ENCODE assay signal across 17 mouse cellular contexts in genomic region chr6:22003959-22004543, GRCm38 (mm10). TPM values are rescaled to one million over a fixed set of nuclear protein-coding genes. Genes with fewer than 3 reads are reported as not detected.
DNase-seq lines count a peak whose midpoint lies in the region; ATAC-seq and TF ChIP-seq lines count a peak whose summit lies in the region.
"Had no signal": no experiment of that assay in that cellular context is flagged by ENCODE, and none has a peak within 500 bp of the region (broad histone marks: within the 10 kb centered on the region; RNA-seq: fewer than 3 reads in every experiment).

No protein-coding gene starts in this region.

- no peak overlapping the region for H3K9ac ChIP-seq in kidney, embryonic 15.5 days
- no peak overlapping the region for H3K9ac ChIP-seq in midbrain, embryonic 11.5 days (ENCODE audit: low read length)
- H3K9ac ChIP-seq in midbrain, embryonic 13.5 days (replicated peaks), result no peak overlapping the region
- no peak overlapping the region for H3K9ac ChIP-seq in intestine, postnatal 0 days (ENCODE audit: low read depth, low read length)
- H3K9ac ChIP-seq: embryonic facial prominence, embryonic 12.5 days; liver, embryonic 12.5 days had no signal

- H3K4me2 ChIP-seq in kidney, embryonic 15.5 days, result 0 out of 2 replicates have a peak overlapping the region, but pooled peaks have one; percentile 26
- H3K4me2 ChIP-seq in midbrain, embryonic 11.5 days, result no peak overlapping the region
- H3K4me2 ChIP-seq in midbrain, embryonic 13.5 days (replicated peaks), result no peak overlapping the region
- no peak overlapping the region for H3K4me2 ChIP-seq in intestine, postnatal 0 days (replicated peaks; ENCODE audit: low read depth)
- H3K4me2 ChIP-seq: liver, embryonic 12.5 days had no signal

- peaks cover 49% of the 10 kb centered on the region for H3K4me1 ChIP-seq in kidney, embryonic 15.5 days
- no peaks in the 10 kb centered on the region; the same call in 1 of the 2 replicates for H3K4me1 ChIP-seq in midbrain, embryonic 11.5 days (ENCODE audit: control insufficient read depth, insufficient read depth, low read length)
- H3K4me1 ChIP-seq in midbrain, embryonic 13.5 days (replicated peaks), result peaks cover 7% of the 10 kb centered on the region; the same call in 1 of the 2 replicates
- peaks cover 12% of the 10 kb centered on the region for H3K4me1 ChIP-seq in intestine, postnatal 0 days (replicated peaks; ENCODE audit: control insufficient read depth, insufficient read depth, low read length)

- no peak for ATAC-seq in kidney, embryonic 15.5 days (replicated peaks; ENCODE audit: low FRiP score)
- ATAC-seq in midbrain, embryonic 11.5 days (ENCODE audit: low FRiP score), result no peak
- ATAC-seq in midbrain, embryonic 13.5 days, result no peak
- no peak for ATAC-seq in intestine, postnatal 0 days
- ATAC-seq: forebrain, embryonic 16.5 days; hindbrain, postnatal 0 days; liver, embryonic 12.5 days had no signal

- H3K36me3 ChIP-seq in kidney, embryonic 15.5 days, result no peaks in the 10 kb centered on the region
- no peaks in the 10 kb centered on the region for H3K36me3 ChIP-seq in midbrain, embryonic 11.5 days (ENCODE audit: control insufficient read depth, insufficient read depth, low read length)
- H3K36me3 ChIP-seq in midbrain, embryonic 13.5 days, result no peaks in the 10 kb centered on the region
- H3K36me3 ChIP-seq in intestine, postnatal 0 days (ENCODE audit: control insufficient read depth, insufficient read depth), result no peaks in the 10 kb centered on the region
- H3K36me3 ChIP-seq: embryonic facial prominence, embryonic 12.5 days; hindbrain, embryonic 10.5 days; liver, embryonic 12.5 days had no signal

- no peak for DNase-seq in kidney, postnatal 14 days
- peak; percentile 83 for DNase-seq in midbrain, embryonic 11.5 days (ENCODE audit: low spot score, missing footprints)
- DNase-seq in natural killer cell, adult 2 months (ENCODE audit: low spot score in 2 of 2), result no peak
- no peak for DNase-seq in layer of hippocampus, adult 9-10 months (ENCODE audit: low spot score)
- DNase-seq: adrenal gland, adult 8-10 months; cerebellum, adult 9-11 months; left cerebral cortex, postnatal 4 days; thymus, postnatal 25 days had no signal

- 65% methylated on average over 10 of the region's 10 CpGs for WGBS in kidney, embryonic 15.5 days
- 78% methylated on average over 10 of the region's 10 CpGs for WGBS in midbrain, embryonic 11.5 days
- 86% methylated on average over 10 of the region's 10 CpGs for WGBS in midbrain, embryonic 13.5 days
- WGBS in intestine, postnatal 0 days, result 72% methylated on average over 10 of the region's 10 CpGs

- H3K9me3 ChIP-seq in kidney, embryonic 15.5 days (replicated peaks), result no peaks in the 10 kb centered on the region
- H3K9me3 ChIP-seq in midbrain, embryonic 11.5 days (ENCODE audit: control insufficient read depth, low read length), result no peaks in the 10 kb centered on the region
- no peaks in the 10 kb centered on the region for H3K9me3 ChIP-seq in midbrain, embryonic 13.5 days
- H3K9me3 ChIP-seq in intestine, postnatal 0 days (ENCODE audit: control insufficient read depth), result no peaks in the 10 kb centered on the region
- H3K9me3 ChIP-seq: embryonic facial prominence, embryonic 12.5 days; hindbrain, embryonic 10.5 days; liver, embryonic 12.5 days had no signal

- H3K27me3 ChIP-seq in kidney, embryonic 15.5 days, result no peaks in the 10 kb centered on the region
- H3K27me3 ChIP-seq in midbrain, embryonic 11.5 days (ENCODE audit: control insufficient read depth, insufficient read depth, low read length), result no peaks in the 10 kb centered on the region
- 0 out of 2 replicates have a peak, but pooled peaks cover 7% of the 10 kb centered on the region for H3K27me3 ChIP-seq in midbrain, embryonic 13.5 days
- no peaks in the 10 kb centered on the region for H3K27me3 ChIP-seq in intestine, postnatal 0 days (replicated peaks; ENCODE audit: control insufficient read depth, insufficient read depth, low read length)

- peak overlapping the region; percentile 93 for H3K27ac ChIP-seq in kidney, embryonic 15.5 days
- H3K27ac ChIP-seq in midbrain, embryonic 11.5 days (ENCODE audit: low read depth, low read length), result no peak overlapping the region
- H3K27ac ChIP-seq in midbrain, embryonic 13.5 days, result no peak overlapping the region
- 0 out of 2 replicates have a peak overlapping the region, but pooled peaks have one; percentile 22 for H3K27ac ChIP-seq in intestine, postnatal 0 days (ENCODE audit: low read depth, low read length)
- H3K27ac ChIP-seq: hindbrain, postnatal 0 days; left cerebral cortex, adult 2 months; liver, embryonic 12.5 days had no signal

- no peak overlapping the region for H3K4me3 ChIP-seq in kidney, embryonic 15.5 days (replicated peaks)
- no peak overlapping the region for H3K4me3 ChIP-seq in midbrain, embryonic 11.5 days (ENCODE audit: low read depth, low read length)
- no peak overlapping the region for H3K4me3 ChIP-seq in midbrain, embryonic 13.5 days (replicated peaks)
- no peak overlapping the region for H3K4me3 ChIP-seq in intestine, postnatal 0 days (ENCODE audit: low read depth, low read length)
- H3K4me3 ChIP-seq: embryonic facial prominence, embryonic 12.5 days; hindbrain, embryonic 10.5 days; left cerebral cortex, adult 2 months; liver, embryonic 12.5 days had no signal

- TF ChIP-seq CTCF in intestine, postnatal 0 days (IDR thresholded peaks at IDR 0.05; ENCODE audit: low read depth), result no peak

RNA-seq across cellular contexts. Expression of gene Cped1, which starts 18.3 kb away (rescaled TPM):
- polyA plus RNA-seq in kidney, embryonic 15.5 days (2015; fragmentation: Nextera tagmentation; extraction: Ambion mirVana), result 41.8 and 43.9 TPM in 2 replicates
- 9.6 and 12.9 TPM in 2 replicates for polyA plus RNA-seq in midbrain, embryonic 11.5 days (2014; fragmentation: Nextera tagmentation; extraction: Ambion mirVana)
- 2.8 and 3.2 TPM in 2 replicates for polyA plus RNA-seq in midbrain, embryonic 13.5 days (2015; fragmentation: Nextera tagmentation; extraction: Ambion mirVana)
- 11.0 and 11.2 TPM in 2 replicates for polyA plus RNA-seq in intestine, postnatal 0 days (2015; fragmentation: Nextera tagmentation; extraction: Ambion mirVana)

RNA-seq across cellular contexts. Expression of gene Ing3, which starts 54.7 kb away (rescaled TPM):
- polyA plus RNA-seq in kidney, embryonic 15.5 days (2015; fragmentation: Nextera tagmentation; extraction: Ambion mirVana), result 64.5 and 72.0 TPM in 2 replicates
- 44.6 and 45.3 TPM in 2 replicates for polyA plus RNA-seq in midbrain, embryonic 11.5 days (2014; fragmentation: Nextera tagmentation; extraction: Ambion mirVana)
- 46.2 and 63.1 TPM in 2 replicates for polyA plus RNA-seq in midbrain, embryonic 13.5 days (2015; fragmentation: Nextera tagmentation; extraction: Ambion mirVana)
- polyA plus RNA-seq in intestine, postnatal 0 days (2015; fragmentation: Nextera tagmentation; extraction: Ambion mirVana), result 25.0 and 29.5 TPM in 2 replicates

Comparison
In these comparisons a context has a peak if more than half of its experiments do, and no peak if none do; other contexts are left out.
1. H3K27ac ChIP-seq: peak in kidney, embryonic 15.5 days (single experiment) and intestine, postnatal 0 days (single experiment); none in midbrain, embryonic 11.5 days (single experiment) and midbrain, embryonic 13.5 days (single experiment).